ENCODE assay signal across 13 mouse cellular contexts in the genomic region with DNA sequence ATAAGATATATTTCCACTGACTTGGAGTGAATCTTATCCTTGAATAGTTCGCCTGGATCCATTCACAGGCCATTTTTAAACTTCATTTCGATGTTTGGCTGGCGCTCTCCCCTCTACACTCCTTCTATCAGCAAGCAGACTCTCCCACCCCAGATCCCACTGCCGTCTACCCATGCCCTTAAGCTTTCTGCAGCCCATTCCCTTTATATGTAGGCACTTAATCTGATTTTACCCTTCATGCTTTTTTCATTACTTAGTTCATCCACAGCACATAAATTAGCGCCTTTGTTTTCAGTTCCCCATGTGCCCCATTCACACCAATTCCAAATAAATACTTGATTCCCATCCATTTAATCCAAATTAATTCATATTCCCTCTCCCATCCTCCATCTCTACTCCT.
"Had no signal": no experiment of that assay in that cellular context is flagged by ENCODE, and none has a peak within 500 bp of the region (broad histone marks: within the 10 kb centered on the region; RNA-seq: fewer than 3 reads in every experiment).

No protein-coding gene starts in this region.

- DNase-seq: kidney, adult 8-10 months; kidney, postnatal 25 days; left cerebral cortex, postnatal 4 days; lung, adult 18-20 months; right cerebral cortex, postnatal 14 days; thymus, adult 2 months; thymus, postnatal 4 days had no signal

- H3K4me2 ChIP-seq: limb, embryonic 13.5 days; neural tube, embryonic 13.5 days; stomach, embryonic 15.5 days had no signal

- ATAC-seq: intestine, postnatal 0 days had no signal

- H3K9ac ChIP-seq: limb, embryonic 13.5 days; liver, embryonic 14.5 days; neural tube, embryonic 13.5 days; stomach, embryonic 15.5 days had no signal

- H3K4me1 ChIP-seq: limb, embryonic 13.5 days; stomach, embryonic 15.5 days had no signal

- H3K9me3 ChIP-seq: limb, embryonic 13.5 days; neural tube, embryonic 13.5 days; stomach, embryonic 15.5 days had no signal

- H3K4me3 ChIP-seq: limb, embryonic 13.5 days; myocyte; neural tube, embryonic 13.5 days; stomach, embryonic 15.5 days had no signal

- H3K27ac ChIP-seq: limb, embryonic 13.5 days; liver, embryonic 14.5 days; neural tube, embryonic 13.5 days; stomach, embryonic 15.5 days had no signal

- H3K27me3 ChIP-seq: limb, embryonic 13.5 days; neural tube, embryonic 13.5 days; stomach, embryonic 15.5 days had no signal
